Mouse (Mus musculus): ENCODE measurements at regions not wholly inside any gene's neighbourhood (a gene's known extent, or its start where the extent isn't known, plus 50 kb on each side); places are given as distances from the start of the nearest gene placed in this dataset.

DNA sequence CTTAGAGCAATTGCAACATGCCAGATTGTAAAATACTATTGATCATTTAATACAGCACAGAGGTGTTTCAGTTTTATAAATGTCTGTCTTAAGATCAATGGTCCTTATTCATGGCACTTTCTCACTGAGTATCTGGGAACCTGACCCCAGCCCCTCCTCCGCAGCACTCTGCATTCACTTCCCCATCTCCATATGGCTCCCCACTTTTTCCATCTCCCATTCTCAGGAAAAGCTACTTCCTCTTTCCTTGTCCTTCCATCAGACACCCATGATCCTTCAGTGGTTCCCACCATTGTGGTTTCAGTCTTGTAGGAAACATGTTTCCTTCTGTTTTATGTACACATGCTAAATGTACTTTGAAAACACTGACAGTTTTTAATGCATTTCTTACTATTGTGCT lies 497.3 kb upstream of the Cited2 start:
- 88% methylated on average over 1 of the region's 1 CpGs for WGBS
- H3K4me2 ChIP-seq (ENCODE audit: low read depth, low read length), result no peak overlapping the region
- no peaks in the 10 kb centered on the region for H3K9me3 ChIP-seq (ENCODE audit: control insufficient read depth, low read length)
- peaks cover 5% of the 10 kb centered on the region for H3K4me1 ChIP-seq (replicated peaks; ENCODE audit: control insufficient read depth, insufficient read depth, low read length)
- H3K27me3 ChIP-seq (ENCODE audit: control insufficient read depth, insufficient read depth, low read depth, low read length), result no peaks in the 10 kb centered on the region
- H3K36me3 ChIP-seq (ENCODE audit: control insufficient read depth, insufficient read depth, low read length), result no peaks in the 10 kb centered on the region
- H3K9ac ChIP-seq (ENCODE audit: low read length), result no peak overlapping the region
- H3K4me3 ChIP-seq (ENCODE audit: low read length), result no peak overlapping the region
- no peak for ATAC-seq (ENCODE audit: low read depth)
- H3K27ac ChIP-seq (ENCODE audit: low read length), result no peak overlapping the region

DNA sequence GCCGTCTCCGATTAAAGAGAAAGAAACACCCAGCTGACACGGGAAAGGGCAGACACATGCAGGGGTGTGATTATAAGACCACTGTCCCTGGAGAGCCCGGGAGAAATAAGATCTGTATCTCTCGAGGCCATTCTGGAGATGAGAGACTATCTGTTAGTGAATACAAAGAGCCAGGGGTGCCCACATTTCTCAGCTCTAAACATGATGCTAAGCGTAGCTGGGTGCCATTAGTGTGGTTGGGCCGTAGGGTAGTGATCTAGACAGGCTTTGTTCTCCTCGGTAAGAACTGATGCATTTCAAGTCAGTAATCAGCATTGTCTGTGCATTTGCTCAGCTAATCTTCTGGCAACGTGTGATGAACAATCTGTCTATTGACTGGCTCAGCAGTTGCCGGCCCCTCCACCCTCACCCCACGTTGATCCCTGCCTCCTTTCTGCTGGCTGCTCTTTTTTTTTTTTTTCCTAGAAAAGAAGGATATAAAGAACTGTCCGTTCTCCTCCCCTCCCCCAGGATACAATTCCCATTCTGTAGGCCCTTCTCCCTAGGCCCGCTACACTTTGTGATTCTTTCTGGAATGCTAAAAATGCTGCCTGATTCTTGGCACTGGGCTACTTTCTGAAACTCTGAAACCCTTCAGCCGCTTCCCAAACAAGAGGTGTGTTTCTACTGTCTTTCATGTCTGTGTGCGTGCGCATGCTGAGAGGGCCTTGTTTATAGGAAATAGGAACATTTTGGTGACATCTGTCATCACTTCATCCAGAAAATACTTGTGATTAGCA lies 492.8 kb upstream of the Cited2 start:
- Histone ChIP-seq H3K27ac (ENCODE audit: low read length) (peak overlapping the region; percentile 81), H3K36me3 (ENCODE audit: control insufficient read depth, insufficient read depth, low read length) (no peaks in the 10 kb centered on the region), H3K4me2 (ENCODE audit: low read depth, low read length) (peak overlapping the region; percentile 39), H3K4me3 (ENCODE audit: low read length) (no peak overlapping the region), H3K9ac (ENCODE audit: low read length) (peak overlapping the region; percentile 31; the same call in 1 of the 2 replicates), H3K27me3 (ENCODE audit: control insufficient read depth, insufficient read depth, low read depth, low read length) (no peaks in the 10 kb centered on the region), H3K9me3 (ENCODE audit: control insufficient read depth, low read length) (no peaks in the 10 kb centered on the region), H3K4me1 (replicated peaks; ENCODE audit: control insufficient read depth, insufficient read depth, low read length) (peaks cover 5% of the 10 kb centered on the region)
- ATAC-seq (ENCODE audit: low read depth), result peak; percentile 92
- 12% methylated on average over 16 of the region's 16 CpGs for WGBS

DNA sequence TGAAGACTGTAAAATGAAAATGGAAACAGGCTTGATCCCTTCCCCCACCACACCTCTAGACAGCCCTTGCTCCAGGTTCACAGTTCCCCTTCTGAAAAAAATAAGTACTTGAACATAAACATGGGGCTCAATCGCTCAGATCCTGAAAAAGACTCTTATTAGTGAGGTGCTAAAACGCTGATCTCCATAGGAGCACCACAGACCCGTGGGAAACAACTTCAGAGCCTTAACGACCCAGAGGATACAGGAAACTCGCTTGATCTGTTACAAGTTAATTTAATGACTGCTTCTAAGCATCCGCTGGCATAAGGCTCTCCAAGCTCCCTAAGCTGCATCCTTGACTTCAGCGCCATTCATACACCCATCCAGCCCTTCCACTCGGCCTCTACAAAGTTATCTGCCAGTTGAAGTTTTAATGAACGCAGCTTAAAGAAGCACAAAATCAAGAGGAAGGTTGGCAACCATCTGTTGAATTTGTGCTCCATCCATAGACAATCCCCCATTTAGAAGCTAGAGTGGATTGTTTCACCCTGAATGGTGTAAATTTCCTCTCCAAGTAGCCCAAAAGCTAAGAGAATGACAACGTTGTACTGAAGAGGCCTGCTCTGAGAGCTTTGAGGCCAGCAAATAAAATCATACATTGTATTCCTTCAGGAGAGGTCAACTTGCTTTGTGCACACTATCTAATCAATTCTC lies 486.9 kb upstream of the Cited2 start:
- Histone ChIP-seq H3K27ac (ENCODE audit: low read length) (no peak overlapping the region), H3K4me3 (ENCODE audit: low read length) (no peak overlapping the region), H3K4me1 (replicated peaks; ENCODE audit: control insufficient read depth, insufficient read depth, low read length) (no peaks in the 10 kb centered on the region; the same call in 1 of the 2 replicates), H3K9me3 (ENCODE audit: control insufficient read depth, low read length) (no peaks in the 10 kb centered on the region), H3K27me3 (ENCODE audit: control insufficient read depth, insufficient read depth, low read depth, low read length) (no peaks in the 10 kb centered on the region), H3K9ac (ENCODE audit: low read length) (no peak overlapping the region), H3K4me2 (ENCODE audit: low read depth, low read length) (no peak overlapping the region), H3K36me3 (ENCODE audit: control insufficient read depth, insufficient read depth, low read length) (no peaks in the 10 kb centered on the region)
- 40% methylated on average over 10 of the region's 10 CpGs for WGBS
- no peak for ATAC-seq (ENCODE audit: low read depth)

DNA sequence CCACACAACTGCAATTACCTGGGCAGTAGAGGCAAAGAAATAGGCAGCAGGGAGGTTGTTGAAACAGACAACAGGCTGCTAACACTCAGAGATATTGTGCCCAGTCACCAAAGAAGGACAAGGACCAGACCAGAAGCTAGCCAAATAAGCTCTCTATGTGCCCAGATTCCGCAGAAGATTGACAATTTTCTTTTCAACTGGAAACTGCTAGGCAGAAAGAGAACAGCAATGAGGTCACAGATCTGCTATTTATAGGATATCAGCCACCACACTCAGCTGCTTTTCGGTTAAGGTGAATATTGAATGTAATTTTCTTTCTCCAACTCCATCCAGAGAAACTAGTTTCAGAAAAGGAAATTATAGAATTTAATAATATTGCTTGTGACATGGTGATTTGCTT lies 486.3 kb upstream of the Cited2 start:
- no peaks in the 10 kb centered on the region; the same call in 1 of the 2 replicates for H3K4me1 ChIP-seq (replicated peaks; ENCODE audit: control insufficient read depth, insufficient read depth, low read length)
- no peaks in the 10 kb centered on the region for H3K27me3 ChIP-seq (ENCODE audit: control insufficient read depth, insufficient read depth, low read depth, low read length)
- H3K4me2 ChIP-seq (ENCODE audit: low read depth, low read length), result no peak overlapping the region
- H3K9me3 ChIP-seq (ENCODE audit: control insufficient read depth, low read length), result no peaks in the 10 kb centered on the region
- no peaks in the 10 kb centered on the region for H3K36me3 ChIP-seq (ENCODE audit: control insufficient read depth, insufficient read depth, low read length)
- H3K27ac ChIP-seq (ENCODE audit: low read length), result no peak overlapping the region
- ATAC-seq (ENCODE audit: low read depth), result no peak
- H3K9ac ChIP-seq (ENCODE audit: low read length), result no peak overlapping the region
- H3K4me3 ChIP-seq (ENCODE audit: low read length), result no peak overlapping the region
- 67% methylated on average over 2 of the region's 2 CpGs for WGBS

DNA sequence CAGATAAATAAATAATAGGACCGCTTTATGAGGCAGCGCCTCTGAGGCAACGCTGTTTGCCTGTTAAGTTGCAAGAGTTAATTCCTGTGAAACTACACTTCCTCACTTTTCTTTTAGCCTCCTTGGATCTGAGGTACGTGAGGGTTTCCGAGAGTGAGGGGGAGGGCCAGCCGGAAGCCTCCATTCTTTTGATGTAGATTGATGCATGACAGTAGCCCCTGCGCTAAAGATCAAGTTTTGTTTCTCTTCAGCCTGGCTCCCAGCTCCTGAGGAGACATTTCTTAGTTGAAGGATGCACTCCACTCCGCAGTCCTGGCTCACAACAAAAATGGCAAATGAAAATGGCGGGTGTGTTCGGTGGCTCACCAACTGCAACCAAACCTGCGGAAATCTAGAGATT lies 485.6 kb upstream of the Cited2 start:
- no peaks in the 10 kb centered on the region for H3K27me3 ChIP-seq (ENCODE audit: control insufficient read depth, insufficient read depth, low read depth, low read length)
- H3K4me3 ChIP-seq (ENCODE audit: low read length), result no peak overlapping the region
- H3K9me3 ChIP-seq (ENCODE audit: control insufficient read depth, low read length), result no peaks in the 10 kb centered on the region
- no peak for ATAC-seq (ENCODE audit: low read depth)
- H3K36me3 ChIP-seq (ENCODE audit: control insufficient read depth, insufficient read depth, low read length), result no peaks in the 10 kb centered on the region
- H3K27ac ChIP-seq (ENCODE audit: low read length), result no peak overlapping the region
- no peak overlapping the region for H3K9ac ChIP-seq (ENCODE audit: low read length)
- H3K4me1 ChIP-seq (replicated peaks; ENCODE audit: control insufficient read depth, insufficient read depth, low read length), result no peaks in the 10 kb centered on the region; the same call in 1 of the 2 replicates
- H3K4me2 ChIP-seq (ENCODE audit: low read depth, low read length), result no peak overlapping the region
- 50% methylated on average over 11 of the region's 11 CpGs for WGBS

DNA sequence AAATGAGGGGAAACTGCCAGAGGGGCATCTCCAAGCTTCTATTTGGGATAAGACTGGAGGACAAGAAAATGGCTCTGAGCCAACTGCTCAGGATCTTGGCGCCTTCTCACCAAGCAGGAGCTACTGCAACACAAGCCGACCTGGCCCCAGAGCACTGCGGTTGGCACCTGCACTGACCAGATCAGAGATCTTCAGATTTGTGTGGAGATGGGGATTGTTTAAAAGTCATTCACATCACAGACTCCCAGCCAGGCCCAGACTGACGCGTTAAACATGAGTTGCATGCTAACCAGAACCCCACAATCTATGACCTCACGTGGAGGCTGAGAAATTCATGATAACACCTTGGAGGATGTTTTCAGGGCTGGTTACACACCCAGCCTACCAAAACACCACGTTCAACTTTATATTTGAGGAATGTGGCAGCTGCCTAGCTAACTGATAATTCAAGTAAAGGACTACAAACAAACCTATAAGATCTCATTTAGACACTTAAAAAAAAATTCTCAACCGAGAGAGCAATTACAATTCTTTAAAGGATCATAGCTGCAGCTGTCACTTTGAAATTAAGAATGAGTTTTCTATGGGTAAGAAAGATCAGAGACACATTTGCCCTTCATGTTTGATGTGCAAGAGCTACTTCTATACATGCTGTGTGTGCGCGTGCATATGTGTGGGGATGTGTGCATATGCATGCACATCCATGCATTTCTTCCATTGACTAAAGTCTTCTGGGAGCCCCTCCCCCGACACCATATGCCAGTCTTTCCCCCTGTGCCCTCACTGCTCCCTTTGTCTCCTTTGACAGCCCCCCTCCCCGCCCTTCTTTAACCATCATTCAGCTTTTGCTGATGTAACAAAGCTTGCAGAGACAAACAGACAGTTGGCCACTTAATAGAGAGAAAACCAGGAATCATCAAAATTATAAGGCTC lies 484.8 kb upstream of the Cited2 start:
- no peak overlapping the region for H3K9ac ChIP-seq (ENCODE audit: low read length)
- H3K4me2 ChIP-seq (ENCODE audit: low read depth, low read length), result no peak overlapping the region
- H3K4me1 ChIP-seq (replicated peaks; ENCODE audit: control insufficient read depth, insufficient read depth, low read length), result no peaks in the 10 kb centered on the region; the same call in 1 of the 2 replicates
- ATAC-seq (ENCODE audit: low read depth), result no peak
- no peaks in the 10 kb centered on the region for H3K27me3 ChIP-seq (ENCODE audit: control insufficient read depth, insufficient read depth, low read depth, low read length)
- peaks cover 3% of the 10 kb centered on the region; the same call in 1 of the 2 replicates for H3K9me3 ChIP-seq (ENCODE audit: control insufficient read depth, low read length)
- no peak overlapping the region for H3K4me3 ChIP-seq (ENCODE audit: low read length)
- no peak overlapping the region for H3K27ac ChIP-seq (ENCODE audit: low read length)
- H3K36me3 ChIP-seq (ENCODE audit: control insufficient read depth, insufficient read depth, low read length), result no peaks in the 10 kb centered on the region
- WGBS, result 75% methylated on average over 12 of the region's 12 CpGs

DNA sequence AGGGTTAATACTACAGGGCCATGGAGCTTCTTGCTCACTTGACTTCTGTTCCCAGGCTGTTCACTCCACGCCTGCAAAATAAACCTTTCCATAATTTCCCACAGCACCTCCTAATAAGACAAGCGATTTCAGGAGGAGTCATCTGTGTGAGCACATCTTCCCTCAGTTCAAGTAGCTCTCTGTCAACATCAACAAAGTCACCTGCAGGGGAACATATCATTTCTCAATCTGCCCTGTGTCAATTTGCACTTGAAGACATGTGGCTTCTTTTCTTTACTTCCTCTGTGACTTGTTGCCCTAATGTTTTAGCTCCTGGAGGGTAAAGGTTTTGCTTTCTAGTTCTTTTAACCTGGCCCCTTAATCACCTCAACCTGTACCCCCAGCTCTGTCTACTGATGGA lies 474.7 kb upstream of the Cited2 start:
- Histone ChIP-seq H3K4me1 (replicated peaks; ENCODE audit: control insufficient read depth, insufficient read depth, low read length) (no peaks in the 10 kb centered on the region), H3K4me2 (ENCODE audit: low read depth, low read length) (no peak overlapping the region), H3K4me3 (ENCODE audit: low read length) (no peak overlapping the region), H3K36me3 (ENCODE audit: control insufficient read depth, insufficient read depth, low read length) (no peaks in the 10 kb centered on the region), H3K9ac (ENCODE audit: low read length) (no peak overlapping the region), H3K9me3 (ENCODE audit: control insufficient read depth, low read length) (no peaks in the 10 kb centered on the region), H3K27me3 (ENCODE audit: control insufficient read depth, insufficient read depth, low read depth, low read length) (no peaks in the 10 kb centered on the region), H3K27ac (ENCODE audit: low read length) (no peak overlapping the region)
- no peak for ATAC-seq (ENCODE audit: low read depth)
- 41% methylated on average over 2 of the region's 2 CpGs for WGBS

DNA sequence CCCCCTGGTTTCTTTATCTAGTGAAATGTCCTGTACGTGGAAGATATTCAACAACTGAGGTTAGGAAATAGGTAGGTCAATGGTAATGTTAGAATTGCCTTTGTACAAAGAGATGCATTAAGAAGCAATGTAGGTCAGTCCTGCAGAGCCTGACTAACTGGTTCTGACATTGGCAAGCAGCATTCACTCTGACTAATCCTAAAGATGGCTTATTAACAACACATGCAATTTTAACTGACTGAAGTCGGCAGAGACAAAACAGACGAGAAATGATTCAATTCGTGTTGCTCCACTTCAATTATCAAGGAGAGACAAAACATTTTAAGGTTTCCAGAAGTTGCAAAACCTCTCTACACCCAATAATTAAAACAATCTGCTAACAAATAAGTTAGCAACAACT lies 470.0 kb upstream of the Cited2 start:
- H3K9ac ChIP-seq (ENCODE audit: low read length), result no peak overlapping the region
- no peak overlapping the region for H3K27ac ChIP-seq (ENCODE audit: low read length)
- ATAC-seq (ENCODE audit: low read depth), result no peak
- H3K4me2 ChIP-seq (ENCODE audit: low read depth, low read length), result no peak overlapping the region
- H3K4me1 ChIP-seq (replicated peaks; ENCODE audit: control insufficient read depth, insufficient read depth, low read length), result 0 out of 2 replicates have a peak, but pooled peaks cover 2% of the 10 kb centered on the region
- H3K36me3 ChIP-seq (ENCODE audit: control insufficient read depth, insufficient read depth, low read length), result no peaks in the 10 kb centered on the region
- WGBS, result 54% methylated on average over 4 of the region's 4 CpGs
- H3K4me3 ChIP-seq (ENCODE audit: low read length), result no peak overlapping the region
- no peaks in the 10 kb centered on the region for H3K9me3 ChIP-seq (ENCODE audit: control insufficient read depth, low read length)
- no peaks in the 10 kb centered on the region for H3K27me3 ChIP-seq (ENCODE audit: control insufficient read depth, insufficient read depth, low read depth, low read length)

DNA sequence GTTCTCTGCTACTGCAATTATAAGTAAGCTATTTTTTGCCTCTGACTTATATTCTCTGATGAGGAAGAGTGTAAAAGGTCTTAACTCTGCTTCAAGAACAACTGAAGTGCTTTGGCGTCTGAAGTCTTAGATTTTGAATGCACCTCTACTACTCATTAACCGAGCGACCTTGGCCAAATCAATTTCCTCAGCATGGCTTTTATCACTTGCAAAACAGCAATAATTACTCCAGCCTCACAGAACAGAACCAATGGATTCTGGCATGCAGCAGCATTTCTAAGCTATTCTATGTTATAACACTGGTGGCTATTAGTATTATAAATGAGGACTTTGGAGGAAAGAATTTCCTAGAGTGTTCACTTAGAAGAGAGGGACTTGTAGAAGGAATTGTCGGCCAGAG lies 462.9 kb upstream of the Cited2 start:
- Histone ChIP-seq H3K9me3 (ENCODE audit: control insufficient read depth, low read length) (no peaks in the 10 kb centered on the region), H3K4me2 (ENCODE audit: low read depth, low read length) (no peak overlapping the region), H3K27ac (ENCODE audit: low read length) (no peak overlapping the region), H3K27me3 (ENCODE audit: control insufficient read depth, insufficient read depth, low read depth, low read length) (no peaks in the 10 kb centered on the region), H3K4me1 (replicated peaks; ENCODE audit: control insufficient read depth, insufficient read depth, low read length) (0 out of 2 replicates have a peak, but pooled peaks cover 2% of the 10 kb centered on the region), H3K36me3 (ENCODE audit: control insufficient read depth, insufficient read depth, low read length) (no peaks in the 10 kb centered on the region), H3K4me3 (ENCODE audit: low read length) (no peak overlapping the region), H3K9ac (ENCODE audit: low read length) (no peak overlapping the region)
- no peak for ATAC-seq (ENCODE audit: low read depth)
- 54% methylated on average over 4 of the region's 4 CpGs for WGBS

Measured in lung, embryonic 16.5 days (tissue).